ENCODE assay signal across 8 mouse cellular contexts in the genomic region with DNA sequence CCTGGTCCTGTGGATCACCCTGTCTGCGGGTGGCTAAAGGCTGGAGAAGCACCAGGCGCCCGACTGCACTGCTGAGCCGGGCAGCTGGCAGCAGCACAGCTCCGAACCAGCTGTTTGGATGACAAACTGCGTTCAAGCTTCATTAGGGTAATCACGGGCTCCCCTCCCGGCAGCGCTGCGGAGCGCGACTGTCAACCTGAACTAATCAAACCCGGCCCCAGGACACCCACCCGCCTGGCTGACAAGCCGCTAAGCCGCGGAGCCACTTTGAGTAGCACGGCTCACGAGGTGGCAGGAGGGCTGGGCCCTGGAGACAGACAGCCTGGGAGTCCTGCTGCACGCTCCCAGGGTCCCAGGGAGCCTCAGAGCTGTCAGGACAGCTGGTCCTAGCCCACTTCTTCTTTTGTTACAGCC. TPM values are rescaled to one million over a fixed set of nuclear protein-coding genes. Genes with fewer than 3 reads are reported as not detected.
A peak's percentile ranks its signal among the peaks of the same experiment; 100 is the strongest.
DNase-seq lines count a peak whose midpoint lies in the region; ATAC-seq lines count a peak whose summit lies in the region.

No protein-coding gene starts in this region.

- no peak overlapping the region for H3K4me3 ChIP-seq in lung, embryonic 16.5 days (ENCODE audit: low read length)
- H3K4me3 ChIP-seq in embryonic facial prominence, embryonic 13.5 days, result no peak overlapping the region
- H3K4me3 ChIP-seq in limb, embryonic 11.5 days (ENCODE audit: low read depth, low read length), result no peak overlapping the region

- ATAC-seq in lung, embryonic 16.5 days (ENCODE audit: low read depth), result 0 out of 2 replicates have a peak, but pooled peaks have one; percentile 17
- ATAC-seq in embryonic facial prominence, embryonic 13.5 days (ENCODE audit: insufficient number of reproducible peaks, insufficient read depth, low FRiP score, low TSS enrichment, low read depth), result no peak
- ATAC-seq in limb, embryonic 11.5 days (ENCODE audit: insufficient number of reproducible peaks, low FRiP score, low TSS enrichment, low read depth), result no peak

- H3K36me3 ChIP-seq in lung, embryonic 16.5 days (ENCODE audit: control insufficient read depth, insufficient read depth, low read length), result no peaks in the 10 kb centered on the region
- H3K36me3 ChIP-seq in embryonic facial prominence, embryonic 13.5 days, result peaks cover 11% of the 10 kb centered on the region
- H3K36me3 ChIP-seq in limb, embryonic 11.5 days (ENCODE audit: control insufficient read depth, insufficient read depth, low read length), result no peaks in the 10 kb centered on the region; the same call in 1 of the 2 replicates

- H3K27me3 ChIP-seq in lung, embryonic 16.5 days (ENCODE audit: control insufficient read depth, insufficient read depth, low read depth, low read length), result peaks cover 7% of the 10 kb centered on the region
- peaks cover 27% of the 10 kb centered on the region for H3K27me3 ChIP-seq in embryonic facial prominence, embryonic 13.5 days
- peaks cover 16% of the 10 kb centered on the region for H3K27me3 ChIP-seq in limb, embryonic 11.5 days (ENCODE audit: control insufficient read depth, insufficient read depth, low read length)

- H3K9me3 ChIP-seq in lung, embryonic 16.5 days (ENCODE audit: control insufficient read depth, low read length), result no peaks in the 10 kb centered on the region
- no peaks in the 10 kb centered on the region for H3K9me3 ChIP-seq in embryonic facial prominence, embryonic 13.5 days
- H3K9me3 ChIP-seq in limb, embryonic 11.5 days (ENCODE audit: control insufficient read depth, low read length), result no peaks in the 10 kb centered on the region

- DNase-seq in lung, adult 18-20 months, result no peak
- DNase-seq in limb, embryonic 11.5 days (ENCODE audit: low spot score), result peak; percentile 62
- peak; percentile 94 for DNase-seq in retina, postnatal 1 day
- no peak for DNase-seq in natural killer cell, adult 2 months (ENCODE audit: low spot score in 2 of 2)
- no peak for DNase-seq in layer of hippocampus, adult 11-12 months (ENCODE audit: low spot score)
- DNase-seq in T-cell, adult 2 months (ENCODE audit: low spot score), result no peak

- WGBS in lung, embryonic 16.5 days, result 11% methylated on average over 20 of the region's 20 CpGs
- WGBS in embryonic facial prominence, embryonic 13.5 days, result 5% methylated on average over 20 of the region's 20 CpGs
- WGBS in limb, embryonic 11.5 days, result 2% methylated on average over 20 of the region's 20 CpGs

- peaks cover 2% of the 10 kb centered on the region; the same call in 1 of the 2 replicates for H3K4me1 ChIP-seq in lung, embryonic 16.5 days (replicated peaks; ENCODE audit: control insufficient read depth, insufficient read depth, low read length)
- H3K4me1 ChIP-seq in embryonic facial prominence, embryonic 13.5 days, result peaks cover 94% of the 10 kb centered on the region
- H3K4me1 ChIP-seq in limb, embryonic 11.5 days (ENCODE audit: control insufficient read depth, insufficient read depth, low read length), result peaks cover 27% of the 10 kb centered on the region

- no peak overlapping the region for H3K9ac ChIP-seq in lung, embryonic 16.5 days (ENCODE audit: low read length)
- H3K9ac ChIP-seq in embryonic facial prominence, embryonic 13.5 days, result no peak overlapping the region
- no peak overlapping the region for H3K9ac ChIP-seq in limb, embryonic 11.5 days (ENCODE audit: low read length)

- H3K27ac ChIP-seq in lung, embryonic 16.5 days (ENCODE audit: low read length), result no peak overlapping the region
- no peak overlapping the region for H3K27ac ChIP-seq in embryonic facial prominence, embryonic 13.5 days
- H3K27ac ChIP-seq in limb, embryonic 11.5 days (replicated peaks; ENCODE audit: low read depth, low read length), result no peak overlapping the region

- H3K4me2 ChIP-seq in lung, embryonic 16.5 days (ENCODE audit: low read depth, low read length), result no peak overlapping the region
- peak overlapping the region; percentile 18; the same call in 1 of the 2 replicates for H3K4me2 ChIP-seq in embryonic facial prominence, embryonic 13.5 days
- no peak overlapping the region for H3K4me2 ChIP-seq in limb, embryonic 11.5 days (ENCODE audit: low read depth, severe bottlenecking)

RNA-seq across cellular contexts. Expression of a gene that starts 35.4 kb away (rescaled TPM):
- polyA plus RNA-seq in lung, embryonic 16.5 days (2015; fragmentation: Nextera tagmentation; extraction: Ambion mirVana), result 7.2 and 7.3 TPM in 2 replicates
- polyA plus RNA-seq in embryonic facial prominence, embryonic 13.5 days (2015; fragmentation: Nextera tagmentation; extraction: Ambion mirVana), result 15.2 and 15.8 TPM in 2 replicates
- polyA plus RNA-seq in limb, embryonic 11.5 days (2014; fragmentation: Nextera tagmentation; extraction: Ambion mirVana), result 12.3 and 14.3 TPM in 2 replicates

Comparison
In these comparisons a context has a peak if more than half of its experiments do, and no peak if none do; other contexts are left out.
1. DNase-seq: peak in limb, embryonic 11.5 days (single experiment) and retina, postnatal 1 day (single experiment); none in lung, adult 18-20 months (0 of 2), natural killer cell, adult 2 months (0 of 2), layer of hippocampus, adult 11-12 months (single experiment) and T-cell, adult 2 months (single experiment).